Mouse (Mus musculus): ENCODE data around the gene Ephx4.
A peak's percentile ranks its signal among the peaks of the same experiment; 100 is the strongest.
"Not testable (repeated sequence)": the region's sequence is repeated elsewhere in the genome, so short reads cannot be mapped to it uniquely, and the experiment has no call there.

Ephx4 gene

DNA sequence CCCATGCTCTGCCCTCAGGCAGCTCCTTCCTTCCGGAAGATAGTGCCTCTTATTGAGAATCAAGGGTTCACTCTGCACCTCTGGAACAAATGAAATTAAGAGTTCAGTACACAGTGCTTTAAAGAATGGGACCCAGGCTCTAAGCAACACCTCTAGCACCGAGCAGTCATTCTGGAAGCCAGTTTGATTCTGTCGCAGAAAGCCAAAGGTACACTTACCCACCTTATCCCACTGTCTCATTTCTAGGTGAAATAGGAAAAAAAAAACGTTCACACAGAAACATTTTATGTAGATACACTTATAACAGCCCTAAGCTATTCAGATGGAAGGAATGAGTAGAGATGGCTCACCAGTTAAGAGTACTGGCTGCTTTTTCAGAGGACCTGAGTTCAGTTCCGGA, at the start of gene Ephx4:
Ephx4 (plus strand) TSS at position 301 of the 400 bp plus-strand sequence.
- DNase-seq (ENCODE audit: extremely low read depth, low read depth, low spot score) = no peak

GRCm38 (mm10) chr5:107353981-107354380, 48.6 kb upstream of the Ephx4 start:
- no peak for DNase-seq (ENCODE audit: extremely low read depth, low read depth, low spot score)

DNA sequence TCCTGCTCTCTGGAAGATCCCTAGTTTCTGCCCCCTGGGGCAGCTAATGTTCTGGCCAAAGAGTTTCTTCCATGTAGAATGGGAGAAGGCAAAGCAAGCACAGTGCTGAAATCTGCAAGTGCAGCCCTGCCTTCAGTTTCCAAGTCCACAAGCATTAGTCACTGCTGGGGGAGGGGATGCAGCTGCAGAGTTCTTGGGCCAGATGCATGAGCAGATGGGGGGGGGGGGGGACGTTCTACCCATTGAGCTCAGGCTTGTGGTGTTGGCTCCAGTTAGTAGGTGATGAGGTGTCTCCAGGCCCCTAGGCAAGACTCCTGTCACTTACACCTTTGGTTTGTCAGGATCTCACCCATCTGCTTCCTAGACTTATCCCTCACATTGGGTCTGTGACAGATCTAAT, 46.7 kb upstream of the Ephx4 start:
- no peak for DNase-seq (ENCODE audit: extremely low read depth, low read depth, low spot score)

DNA sequence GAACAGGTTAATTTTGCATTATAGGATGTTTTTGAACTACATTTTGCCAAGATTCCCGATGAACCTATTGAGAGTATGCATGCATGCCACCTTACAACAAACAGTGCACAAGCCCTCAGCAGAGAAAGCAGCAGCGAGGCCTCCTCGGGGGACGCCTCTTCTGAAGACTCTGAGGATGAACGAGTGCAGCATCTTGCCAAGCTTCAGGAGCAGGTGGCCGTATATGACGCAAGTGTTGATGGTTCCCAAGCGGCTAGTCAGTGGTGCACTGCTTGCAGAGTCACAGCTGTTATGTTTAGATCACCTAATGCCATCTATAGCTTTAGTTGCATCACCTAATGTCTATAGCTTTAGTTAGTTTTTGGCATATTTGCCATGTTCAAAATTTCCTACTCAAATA, 44.8 kb upstream of the Ephx4 start:
- no peak for DNase-seq (ENCODE audit: extremely low read depth, low read depth, low spot score)

DNA sequence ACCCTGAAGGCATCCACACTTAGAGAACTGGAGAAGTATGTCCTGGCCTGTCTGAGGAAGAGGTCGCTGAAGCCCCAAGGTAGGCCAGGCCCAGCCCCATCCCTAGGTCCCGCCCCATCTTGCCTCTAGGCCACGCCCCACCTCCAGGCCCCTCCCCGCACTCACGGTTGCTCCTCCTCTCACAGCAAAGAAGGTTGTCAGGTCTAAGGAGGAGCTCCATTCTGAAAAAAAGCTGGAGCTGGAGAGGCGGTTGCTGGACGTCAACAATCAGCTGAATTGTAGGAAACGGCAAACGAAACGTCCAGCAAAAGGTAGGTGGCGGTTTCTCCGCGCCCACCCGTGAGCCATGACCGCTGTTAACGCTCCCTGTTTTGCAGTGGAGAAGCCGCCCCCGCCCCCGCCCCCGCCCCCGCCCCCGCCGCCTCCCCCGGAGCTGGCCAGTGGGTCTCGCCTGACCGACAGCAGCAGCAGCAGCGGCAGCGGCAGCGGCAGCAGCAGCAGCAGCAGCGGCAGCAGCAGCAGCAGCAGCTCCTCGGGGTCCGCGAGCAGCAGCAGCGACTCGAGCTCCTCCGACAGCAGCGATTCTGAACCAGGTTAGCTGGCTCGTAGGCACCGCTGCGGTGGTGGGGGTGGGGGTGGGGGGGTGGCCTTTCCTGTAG, 43.0 kb upstream of the Ephx4 start:
- DNase-seq (ENCODE audit: extremely low read depth, low read depth, low spot score) = peak; percentile 19

DNA sequence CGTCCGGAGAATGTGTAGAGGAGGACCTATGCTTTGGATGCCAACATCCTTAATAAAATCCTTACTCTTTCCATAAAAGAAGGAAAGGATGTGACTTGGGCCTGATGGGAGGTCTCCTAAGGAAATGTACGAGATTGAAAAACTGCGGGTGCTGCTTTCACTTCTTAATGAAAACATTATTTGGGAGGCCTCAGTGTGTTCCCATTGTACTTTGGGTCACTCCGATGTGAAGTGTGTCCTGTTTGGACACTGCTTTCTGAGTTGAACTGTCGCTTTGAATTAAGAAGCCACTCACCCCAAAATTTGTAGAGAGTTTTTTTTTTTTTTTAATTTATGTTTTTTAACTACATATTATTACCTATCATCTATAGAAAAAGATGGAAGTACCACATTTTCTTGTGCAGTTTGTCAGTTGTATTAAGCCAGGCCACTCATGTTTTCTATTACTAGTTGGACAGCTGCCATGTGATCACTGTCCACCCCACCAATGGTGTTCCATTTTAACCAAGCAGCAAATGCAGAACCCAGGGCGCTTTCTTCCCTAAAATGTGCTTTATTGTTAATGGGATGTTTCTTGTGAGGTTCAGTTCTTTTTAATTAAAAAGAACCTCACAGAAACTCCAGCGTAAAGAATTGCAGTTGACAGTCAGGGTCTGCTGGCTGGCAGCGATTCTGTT, 42.3 kb upstream of the Ephx4 start:
- no peak for DNase-seq (ENCODE audit: extremely low read depth, low read depth, low spot score)

DNA sequence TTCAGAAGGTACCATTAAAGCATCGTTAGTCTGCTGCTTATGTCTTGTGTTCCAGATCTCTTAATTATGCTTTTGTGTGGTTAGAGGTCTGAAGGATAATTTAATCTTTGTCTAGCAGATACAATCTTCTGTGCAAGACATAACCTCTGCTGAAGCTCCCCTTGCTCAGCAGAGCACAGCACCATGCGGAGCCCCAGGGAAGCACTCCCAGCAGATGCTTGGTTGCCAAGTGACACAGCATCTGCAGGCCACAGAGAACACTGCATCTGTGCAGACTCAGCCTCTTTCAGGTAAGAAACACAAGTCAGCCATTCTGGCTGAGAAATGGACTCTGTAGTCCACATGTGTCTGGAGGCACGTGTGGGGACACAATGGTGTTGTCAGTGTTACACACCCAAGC, 32.5 kb upstream of the Ephx4 start:
- no peak for DNase-seq (ENCODE audit: extremely low read depth, low read depth, low spot score)

GRCm38 (mm10) chr5:107371335-107371734, 31.2 kb upstream of the Ephx4 start:
- no peak for DNase-seq (ENCODE audit: extremely low read depth, low read depth, low spot score)

GRCm38 (mm10) chr5:107373256-107373655, 29.3 kb upstream of the Ephx4 start:
- no peak for DNase-seq (ENCODE audit: extremely low read depth, low read depth, low spot score)

- not testable (repeated sequence) for DNase-seq (ENCODE audit: extremely low read depth, low read depth, low spot score)
These were observed 16.1 kb upstream of the Ephx4 start for GRCm38 (mm10) chr5:107386448-107386847.

DNA sequence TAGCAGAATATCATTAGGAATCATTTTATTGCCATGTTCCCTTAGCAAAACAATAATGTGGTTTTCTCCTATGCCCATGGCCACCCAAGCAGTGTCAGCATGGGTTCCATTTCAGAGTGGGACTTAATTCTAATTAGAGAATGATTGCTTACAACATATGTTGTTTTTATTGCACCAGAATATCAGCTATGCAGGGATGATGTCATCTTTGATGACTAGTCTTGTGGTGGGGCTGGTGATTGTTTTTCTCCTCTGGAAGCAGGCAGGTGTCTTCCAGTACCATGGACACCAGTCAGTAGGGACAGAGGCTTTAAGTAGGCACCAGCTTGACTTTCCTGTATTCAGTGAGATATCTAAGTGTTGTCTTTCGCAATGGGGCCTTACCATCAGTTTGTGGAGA, 14.7 kb upstream of the Ephx4 start:
- no peak for DNase-seq (ENCODE audit: extremely low read depth, low read depth, low spot score)

GRCm38 (mm10) chr5:107389373-107389772, 13.2 kb upstream of the Ephx4 start:
- no peak for DNase-seq (ENCODE audit: extremely low read depth, low read depth, low spot score)

- DNase-seq (ENCODE audit: extremely low read depth, low read depth, low spot score) = no peak
These were observed 8.1 kb upstream of the Ephx4 start for GRCm38 (mm10) chr5:107394437-107394836.

DNA sequence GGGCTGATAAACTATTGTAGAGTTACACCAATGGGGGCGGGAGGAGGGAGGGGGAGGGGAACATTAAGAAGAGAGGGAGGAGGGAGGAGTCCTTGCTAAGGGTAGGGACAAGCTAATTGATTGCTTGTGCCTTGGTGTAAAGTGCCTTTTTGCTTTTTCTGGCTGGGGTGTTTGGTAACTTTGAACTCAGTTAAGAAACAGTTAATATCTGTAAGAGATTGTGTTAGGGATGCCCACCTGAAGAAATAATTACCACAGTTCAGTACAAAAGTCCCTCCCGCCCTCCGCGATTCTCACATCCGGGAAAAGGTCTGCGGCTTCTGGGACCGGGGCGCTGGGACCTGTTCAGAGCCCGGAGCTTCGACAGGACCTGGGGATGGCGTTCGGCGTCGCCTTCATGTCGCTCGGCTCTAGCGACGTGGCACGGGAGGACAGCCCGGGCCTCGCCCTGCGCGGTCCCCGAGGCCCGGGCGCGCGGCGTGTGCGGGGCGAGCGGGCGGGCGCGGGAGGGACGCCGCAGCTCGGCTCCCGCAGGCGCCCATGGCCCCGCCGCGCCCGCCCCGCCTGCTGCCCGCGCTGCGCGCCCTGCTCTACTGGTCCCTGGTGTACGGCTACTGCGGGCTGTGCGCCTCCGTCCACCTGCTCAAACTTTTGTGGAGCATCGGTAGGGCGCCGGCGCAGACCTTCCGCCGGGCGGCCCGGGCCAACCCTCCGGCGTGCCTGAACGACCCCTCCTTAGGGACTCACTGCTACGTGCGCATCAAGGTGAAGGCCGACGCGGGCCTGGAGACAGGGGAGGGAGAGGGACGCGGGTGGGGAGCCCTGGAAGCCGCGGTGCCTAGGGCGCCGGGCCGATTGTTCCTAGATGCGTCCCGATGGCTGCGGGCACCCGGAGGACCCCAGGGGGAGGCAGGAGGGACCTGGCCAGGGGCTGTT, 743 bp downstream of the Ephx4 start:
- no peak for DNase-seq (ENCODE audit: extremely low read depth, low read depth, low spot score)

DNA sequence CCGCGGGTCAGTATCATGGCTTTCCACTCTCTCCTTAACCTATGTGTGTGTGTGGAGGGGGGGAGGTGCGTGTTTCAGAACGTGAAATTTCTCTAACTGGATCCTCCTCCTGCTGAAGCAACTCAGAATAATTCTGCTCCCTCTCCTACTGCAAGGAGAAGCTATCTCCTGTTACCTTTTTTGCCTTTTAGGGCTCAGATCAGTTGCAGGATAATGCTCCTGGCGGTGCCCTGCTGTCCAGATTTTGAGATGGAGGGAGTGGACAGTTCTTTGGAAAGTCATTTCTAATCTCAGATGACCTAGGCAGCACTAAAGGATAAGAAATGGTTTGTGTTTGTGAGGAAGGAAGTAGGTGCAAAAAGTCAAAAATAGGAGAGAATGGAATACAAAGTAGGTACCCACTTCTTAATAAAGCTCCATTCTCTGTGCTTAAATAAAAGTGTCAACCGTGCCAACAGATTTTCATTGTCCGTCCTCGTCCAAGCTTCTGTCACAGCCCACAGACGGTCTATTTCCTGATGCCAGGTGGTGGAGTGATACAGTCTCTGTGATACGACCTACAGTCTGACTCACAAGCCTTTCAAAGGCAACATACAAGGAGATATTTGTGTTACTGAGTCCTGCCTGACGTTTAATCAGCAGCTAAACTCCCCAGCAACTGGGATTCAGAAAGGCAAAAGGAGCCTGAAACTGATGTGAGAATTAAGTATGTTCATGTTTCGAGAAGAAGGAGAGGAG, 1.6 kb downstream of the Ephx4 start:
- no peak for DNase-seq (ENCODE audit: extremely low read depth, low read depth, low spot score)

- DNase-seq (ENCODE audit: extremely low read depth, low read depth, low spot score) = no peak
These were observed 2.8 kb downstream of the Ephx4 start for GRCm38 (mm10) chr5:107405361-107405760.

GRCm38 (mm10) chr5:107410305-107410704, 7.8 kb downstream of the Ephx4 start:
- DNase-seq (ENCODE audit: extremely low read depth, low read depth, low spot score) = no peak

DNA sequence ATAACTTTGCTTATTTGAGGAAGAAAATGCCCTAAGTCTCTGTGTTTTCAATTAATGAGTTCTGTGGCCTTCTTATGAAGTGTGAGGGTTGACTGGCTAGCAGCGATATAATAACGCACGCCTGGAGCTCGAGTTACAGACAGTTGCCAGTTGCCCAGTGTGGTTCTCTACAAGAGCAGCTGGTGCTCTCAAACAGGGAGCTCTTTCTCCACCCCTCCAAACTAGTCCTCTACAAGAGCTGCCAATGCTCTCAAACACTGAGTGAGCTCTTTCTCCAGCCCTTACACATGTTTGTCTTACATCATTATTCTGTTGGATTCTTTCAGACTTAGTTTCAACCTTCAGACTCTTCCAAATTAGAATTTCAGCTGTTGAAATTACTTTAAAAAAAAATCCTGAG, 8.8 kb downstream of the Ephx4 start:
- no peak for DNase-seq (ENCODE audit: extremely low read depth, low read depth, low spot score)

GRCm38 (mm10) chr5:107412285-107412684, 9.7 kb downstream of the Ephx4 start:
- DNase-seq (ENCODE audit: extremely low read depth, low read depth, low spot score) = no peak

- DNase-seq (ENCODE audit: extremely low read depth, low read depth, low spot score) = no peak
These were observed 12.6 kb downstream of the Ephx4 start for GRCm38 (mm10) chr5:107415098-107415497.

DNA sequence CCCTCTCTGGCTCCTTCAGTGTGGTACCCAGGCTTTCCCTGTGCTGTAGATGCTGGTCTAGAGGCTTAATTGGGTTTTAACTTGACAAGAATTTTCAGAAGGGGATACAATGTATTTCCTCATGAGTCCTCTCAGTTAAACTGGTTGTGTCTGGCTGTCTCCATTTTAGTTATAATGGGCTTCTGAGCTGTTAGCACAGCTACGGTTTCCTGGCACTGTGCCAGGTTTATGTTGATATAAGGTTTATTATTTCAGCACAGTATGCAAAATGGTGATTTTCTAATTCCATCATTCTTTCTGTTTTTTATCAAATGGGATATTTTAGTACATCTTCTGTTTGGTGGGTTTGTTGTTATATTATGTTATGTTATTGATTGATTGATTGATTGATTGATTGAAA, 19.1 kb downstream of the Ephx4 start:
- no peak for DNase-seq (ENCODE audit: extremely low read depth, low read depth, low spot score)

Measured in fat pad, adult 2 months (tissue).